Mouse (Mus musculus): ENCODE results near the gene Msi1. TPM values are rescaled to one million over a fixed set of nuclear protein-coding genes. Genes with fewer than 3 reads are reported as not detected.
"Not testable (repeated sequence)": the region's sequence is repeated elsewhere in the genome, so short reads cannot be mapped to it uniquely, and the experiment has no call there.

Msi1 gene
- polyA plus RNA-seq, 1 experiment from 2014 or later: 138 TPM

- peak overlapping the region; percentile 97 for H3K4me2 ChIP-seq (ENCODE audit: low read depth)
- peaks cover 67% of the 10 kb centered on the region for H3K4me1 ChIP-seq (ENCODE audit: control insufficient read depth, insufficient read depth, low read length)
- ATAC-seq (ENCODE audit: insufficient read depth, low FRiP score, low TSS enrichment): peak; percentile 89
- no peaks in the 10 kb centered on the region for H3K27me3 ChIP-seq (ENCODE audit: control insufficient read depth, insufficient read depth, low read length)
- H3K9me3 ChIP-seq (ENCODE audit: control insufficient read depth, low read length): no peaks in the 10 kb centered on the region
- peak; percentile 98 for DNase-seq (ENCODE audit: low spot score)
- H3K27ac ChIP-seq (ENCODE audit: low read depth, low read length): peak overlapping the region; percentile 100
- H3K36me3 ChIP-seq (ENCODE audit: control insufficient read depth, insufficient read depth, low read length): peaks cover 8% of the 10 kb centered on the region
- peak overlapping the region; percentile 34 for H3K4me3 ChIP-seq (ENCODE audit: low read depth, low read length)
- WGBS: 0% methylated on average over 36 of the region's 43 CpGs
- H3K9ac ChIP-seq (ENCODE audit: low read length): peak overlapping the region; percentile 78
Measured at GRCm38 (mm10) chr5:115436421-115437124, 7.2 kb downstream of the Msi1 start.

- peak; percentile 46 for DNase-seq (ENCODE audit: low spot score)
- peak overlapping the region; percentile 34 for H3K4me3 ChIP-seq (ENCODE audit: low read depth, low read length)
- peak; percentile 25; the same call in 1 of the 2 replicates for ATAC-seq (ENCODE audit: insufficient read depth, low FRiP score, low TSS enrichment)
- H3K9ac ChIP-seq (ENCODE audit: low read length): peak overlapping the region; percentile 78
- H3K4me1 ChIP-seq (ENCODE audit: control insufficient read depth, insufficient read depth, low read length): peaks cover 62% of the 10 kb centered on the region
- H3K27me3 ChIP-seq (ENCODE audit: control insufficient read depth, insufficient read depth, low read length): no peaks in the 10 kb centered on the region
- peak overlapping the region; percentile 97 for H3K4me2 ChIP-seq (ENCODE audit: low read depth)
- H3K36me3 ChIP-seq (ENCODE audit: control insufficient read depth, insufficient read depth, low read length): peaks cover 13% of the 10 kb centered on the region
- WGBS: 28% methylated on average over 7 of the region's 7 CpGs
- no peaks in the 10 kb centered on the region for H3K9me3 ChIP-seq (ENCODE audit: control insufficient read depth, low read length)
- peak overlapping the region; percentile 100 for H3K27ac ChIP-seq (ENCODE audit: low read depth, low read length)
Measured at GRCm38 (mm10) chr5:115437242-115437944, 8.0 kb downstream of the Msi1 start.

GRCm38 (mm10) chr5:115437945-115438315 is 8.5 kb downstream of the Msi1 start:
- Histone ChIP-seq H3K27ac (ENCODE audit: low read depth, low read length) (peak overlapping the region; percentile 100), H3K27me3 (ENCODE audit: control insufficient read depth, insufficient read depth, low read length) (no peaks in the 10 kb centered on the region), H3K36me3 (ENCODE audit: control insufficient read depth, insufficient read depth, low read length) (peaks cover 14% of the 10 kb centered on the region), H3K4me3 (ENCODE audit: low read depth, low read length) (peak overlapping the region; percentile 13; the same call in 1 of the 2 replicates), H3K4me2 (ENCODE audit: low read depth) (peak overlapping the region; percentile 97), H3K9ac (ENCODE audit: low read length) (peak overlapping the region; percentile 49), H3K9me3 (ENCODE audit: control insufficient read depth, low read length) (no peaks in the 10 kb centered on the region), H3K4me1 (ENCODE audit: control insufficient read depth, insufficient read depth, low read length) (peaks cover 58% of the 10 kb centered on the region)
- WGBS: 15% methylated on average over 2 of the region's 2 CpGs
- ATAC-seq (ENCODE audit: insufficient read depth, low FRiP score, low TSS enrichment): no peak
- DNase-seq (ENCODE audit: low spot score): peak; percentile 71

- no peak overlapping the region; the same call in 1 of the 2 replicates for H3K4me3 ChIP-seq (ENCODE audit: low read depth, low read length)
- DNase-seq (ENCODE audit: low spot score): no peak
- 40% methylated on average over 7 of the region's 7 CpGs for WGBS
Measured at GRCm38 (mm10) chr5:115438667-115439066, 9.3 kb downstream of the Msi1 start.

DNA sequence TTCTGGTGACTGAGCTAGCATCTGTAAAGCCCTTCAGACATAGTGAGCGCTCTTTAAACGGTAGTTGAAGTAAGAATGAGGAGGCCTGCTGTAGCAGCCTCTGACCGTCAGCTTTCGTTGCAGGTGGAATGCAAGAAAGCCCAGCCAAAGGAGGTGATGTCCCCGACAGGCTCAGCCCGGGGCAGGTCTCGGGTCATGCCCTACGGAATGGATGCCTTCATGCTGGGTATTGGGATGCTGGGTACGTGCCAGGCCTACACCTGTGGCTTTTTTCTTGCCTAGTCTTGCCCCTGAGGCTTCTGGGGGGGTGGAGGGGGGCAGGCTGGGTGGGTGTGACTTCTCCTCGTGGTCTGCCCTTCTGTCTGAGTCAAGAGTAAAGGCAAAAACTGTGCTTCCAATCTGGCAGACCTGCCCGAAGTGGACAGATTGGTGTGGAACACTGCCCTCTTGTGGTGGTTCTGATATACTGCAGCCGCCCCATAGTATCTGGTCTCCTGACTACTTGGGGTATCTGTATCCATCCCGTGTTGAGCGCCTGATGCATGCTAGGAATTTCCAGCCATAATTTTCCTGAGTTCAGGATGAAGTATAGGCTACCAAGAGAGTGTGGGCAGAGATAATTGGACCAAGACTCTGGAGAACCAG is 11.9 kb downstream of the Msi1 start:
- no peak overlapping the region for H3K4me3 ChIP-seq (ENCODE audit: low read depth, low read length)
- H3K9ac ChIP-seq (ENCODE audit: low read length): no peak overlapping the region
- DNase-seq (ENCODE audit: low spot score) (peak; percentile 83), ATAC-seq (ENCODE audit: insufficient read depth, low FRiP score, low TSS enrichment) (no peak)
- WGBS: 40% methylated on average over 14 of the region's 14 CpGs
- peaks cover 25% of the 10 kb centered on the region for H3K4me1 ChIP-seq (ENCODE audit: control insufficient read depth, insufficient read depth, low read length)
- no peak overlapping the region for H3K4me2 ChIP-seq (ENCODE audit: low read depth)
- H3K9me3 ChIP-seq (ENCODE audit: control insufficient read depth, low read length): no peaks in the 10 kb centered on the region
- peak overlapping the region; percentile 49; the same call in 1 of the 2 replicates for H3K27ac ChIP-seq (ENCODE audit: low read depth, low read length)
- no peaks in the 10 kb centered on the region for H3K27me3 ChIP-seq (ENCODE audit: control insufficient read depth, insufficient read depth, low read length)
- H3K36me3 ChIP-seq (ENCODE audit: control insufficient read depth, insufficient read depth, low read length): peaks cover 42% of the 10 kb centered on the region

More at GRCm38 (mm10) chr5:115438667-115439066, 9.3 kb downstream of the Msi1 start:
- Histone ChIP-seq H3K9ac (ENCODE audit: low read length) (peak overlapping the region; percentile 41), H3K9me3 (ENCODE audit: control insufficient read depth, low read length) (no peaks in the 10 kb centered on the region), H3K4me1 (ENCODE audit: control insufficient read depth, insufficient read depth, low read length) (peaks cover 51% of the 10 kb centered on the region), H3K27me3 (ENCODE audit: control insufficient read depth, insufficient read depth, low read length) (no peaks in the 10 kb centered on the region), H3K27ac (ENCODE audit: low read depth, low read length) (peak overlapping the region; percentile 100), H3K4me2 (ENCODE audit: low read depth) (peak overlapping the region; percentile 97), H3K36me3 (ENCODE audit: control insufficient read depth, insufficient read depth, low read length) (peaks cover 19% of the 10 kb centered on the region)
- no peak for ATAC-seq (ENCODE audit: insufficient read depth, low FRiP score, low TSS enrichment)

GRCm38 (mm10) chr5:115442663-115443062 is 13.3 kb downstream of the Msi1 start:
- Histone ChIP-seq H3K36me3 (ENCODE audit: control insufficient read depth, insufficient read depth, low read length) (peaks cover 49% of the 10 kb centered on the region), H3K4me1 (ENCODE audit: control insufficient read depth, insufficient read depth, low read length) (peaks cover 16% of the 10 kb centered on the region)
- H3K9ac ChIP-seq (ENCODE audit: low read length); H3K4me3 ChIP-seq (ENCODE audit: low read depth, low read length); H3K9me3 ChIP-seq (ENCODE audit: control insufficient read depth, low read length); ATAC-seq (ENCODE audit: insufficient read depth, low FRiP score, low TSS enrichment); H3K27ac ChIP-seq (ENCODE audit: low read depth, low read length); H3K4me2 ChIP-seq (ENCODE audit: low read depth); DNase-seq (ENCODE audit: low spot score); H3K27me3 ChIP-seq (ENCODE audit: control insufficient read depth, insufficient read depth, low read length): not testable (repeated sequence)
- WGBS: 76% methylated on average over 5 of the region's 5 CpGs

DNA sequence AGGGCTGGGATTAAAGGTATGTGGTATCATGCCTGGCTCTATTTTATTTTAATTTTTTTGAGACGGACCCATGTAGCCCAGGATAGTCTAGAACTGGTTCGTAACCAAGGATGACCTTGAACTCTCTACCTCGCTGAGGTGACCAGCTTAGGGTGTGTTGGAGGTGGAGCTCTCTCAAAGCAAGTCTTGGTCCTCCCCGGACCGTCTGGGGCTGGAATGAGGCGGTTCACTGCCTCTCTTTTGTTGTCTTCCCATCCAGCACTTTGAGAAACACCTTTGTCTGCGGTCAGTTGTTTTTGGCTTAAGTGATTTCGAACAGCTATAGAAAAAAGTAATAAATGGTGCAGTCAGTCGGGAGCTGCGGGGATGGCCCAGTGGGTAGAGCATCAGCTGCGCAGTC is 14.7 kb downstream of the Msi1 start:
- H3K4me2 ChIP-seq (ENCODE audit: low read depth): no peak overlapping the region
- ATAC-seq (ENCODE audit: insufficient read depth, low FRiP score, low TSS enrichment) (no peak), DNase-seq (ENCODE audit: low spot score) (no peak)
- WGBS: 88% methylated on average over 11 of the region's 11 CpGs
- peaks cover 2% of the 10 kb centered on the region for H3K4me1 ChIP-seq (ENCODE audit: control insufficient read depth, insufficient read depth, low read length)
- no peak overlapping the region for H3K27ac ChIP-seq (ENCODE audit: low read depth, low read length)
- H3K4me3 ChIP-seq (ENCODE audit: low read depth, low read length): no peak overlapping the region
- no peak overlapping the region for H3K9ac ChIP-seq (ENCODE audit: low read length)
- H3K36me3 ChIP-seq (ENCODE audit: control insufficient read depth, insufficient read depth, low read length): peaks cover 47% of the 10 kb centered on the region
- H3K9me3 ChIP-seq (ENCODE audit: control insufficient read depth, low read length): no peaks in the 10 kb centered on the region
- H3K27me3 ChIP-seq (ENCODE audit: control insufficient read depth, insufficient read depth, low read length): no peaks in the 10 kb centered on the region

- Histone ChIP-seq H3K9ac (ENCODE audit: low read length) (no peak overlapping the region), H3K36me3 (ENCODE audit: control insufficient read depth, insufficient read depth, low read length) (peaks cover 58% of the 10 kb centered on the region), H3K4me3 (ENCODE audit: low read depth, low read length) (no peak overlapping the region), H3K27ac (ENCODE audit: low read depth, low read length) (no peak overlapping the region), H3K9me3 (ENCODE audit: control insufficient read depth, low read length) (no peaks in the 10 kb centered on the region), H3K4me2 (ENCODE audit: low read depth) (no peak overlapping the region), H3K27me3 (ENCODE audit: control insufficient read depth, insufficient read depth, low read length) (no peaks in the 10 kb centered on the region), H3K4me1 (ENCODE audit: control insufficient read depth, insufficient read depth, low read length) (no peaks in the 10 kb centered on the region)
- no peak for DNase-seq (ENCODE audit: low spot score)
- no peak for ATAC-seq (ENCODE audit: insufficient read depth, low FRiP score, low TSS enrichment)
- 86% methylated on average over 17 of the region's 17 CpGs for whole genome bisulfite sequencing
Measured at GRCm38 (mm10) chr5:115447108-115447507, 17.7 kb downstream of the Msi1 start.
